Mouse (Mus musculus): Measurements from ENCODE around the gene Spag17. TPM values are rescaled to one million over a fixed set of nuclear protein-coding genes. Genes with fewer than 3 reads are reported as not detected.

The Spag17 gene
- polyA plus RNA-seq, 1 experiment from 2014 or later, result 0.03 TPM

- Histone ChIP-seq H3K4me2 (no peak overlapping the region), H3K9me3 (replicated peaks) (no peaks in the 10 kb centered on the region), H3K27me3 (no peaks in the 10 kb centered on the region), H3K4me3 (replicated peaks) (no peak overlapping the region), H3K9ac (no peak overlapping the region), H3K36me3 (replicated peaks) (peaks cover 79% of the 10 kb centered on the region), H3K27ac (replicated peaks) (no peak overlapping the region), H3K4me1 (replicated peaks) (no peaks in the 10 kb centered on the region)
- 66% methylated on average over 2 of the region's 2 CpGs for WGBS (ENCODE audit: insufficient replicate concordance)
- no peak for ATAC-seq (ENCODE audit: insufficient read depth)
These were observed 290.8 kb downstream of the Spag17 start for GRCm38 (mm10) chr3:100176031-100176430.

GRCm38 (mm10) chr3:100180471-100180870 lies 295.3 kb downstream of the Spag17 start:
- H3K36me3 ChIP-seq (replicated peaks), result peaks cover 68% of the 10 kb centered on the region
- no peak overlapping the region for H3K4me3 ChIP-seq (replicated peaks)
- WGBS (ENCODE audit: insufficient replicate concordance), result 72% methylated on average over 3 of the region's 3 CpGs
- no peaks in the 10 kb centered on the region for H3K4me1 ChIP-seq (replicated peaks)
- ATAC-seq (ENCODE audit: insufficient read depth), result no peak
- H3K4me2 ChIP-seq, result no peak overlapping the region
- no peak overlapping the region for H3K27ac ChIP-seq (replicated peaks)
- no peak overlapping the region for H3K9ac ChIP-seq
- H3K27me3 ChIP-seq, result no peaks in the 10 kb centered on the region
- no peaks in the 10 kb centered on the region for H3K9me3 ChIP-seq (replicated peaks)

- Histone ChIP-seq H3K9ac (no peak overlapping the region), H3K36me3 (replicated peaks) (peaks cover 50% of the 10 kb centered on the region), H3K4me2 (no peak overlapping the region), H3K9me3 (replicated peaks) (no peaks in the 10 kb centered on the region), H3K27me3 (no peaks in the 10 kb centered on the region), H3K4me3 (replicated peaks) (no peak overlapping the region), H3K4me1 (replicated peaks) (no peaks in the 10 kb centered on the region), H3K27ac (replicated peaks) (no peak overlapping the region)
- 50% methylated on average over 1 of the region's 1 CpGs for WGBS (ENCODE audit: insufficient replicate concordance)
- no peak for ATAC-seq (ENCODE audit: insufficient read depth)
These were observed 304.2 kb downstream of the Spag17 start for GRCm38 (mm10) chr3:100189444-100189843.

GRCm38 (mm10) chr3:100189861-100190260 lies 304.7 kb downstream of the Spag17 start:
- Histone ChIP-seq H3K4me2 (no peak overlapping the region), H3K36me3 (replicated peaks) (peaks cover 48% of the 10 kb centered on the region)

More at GRCm38 (mm10) chr3:100189861-100190260, 304.7 kb downstream of the Spag17 start:
- Histone ChIP-seq H3K27ac (replicated peaks) (no peak overlapping the region), H3K9me3 (replicated peaks) (no peaks in the 10 kb centered on the region), H3K4me3 (replicated peaks) (no peak overlapping the region), H3K4me1 (replicated peaks) (no peaks in the 10 kb centered on the region), H3K27me3 (no peaks in the 10 kb centered on the region), H3K9ac (no peak overlapping the region)
- no peak for ATAC-seq (ENCODE audit: insufficient read depth)
- WGBS (ENCODE audit: insufficient replicate concordance), result 85% methylated on average over 11 of the region's 11 CpGs

Data from liver, embryonic 15.5 days (tissue).